Mouse (Mus musculus) ES-E14 (cell line): ENCODE measurements around the gene Nipal3.

ENCODE experiments used
- CHD2 ChIP-seq: IDR thresholded peaks from 2 replicates; pipeline ENCODE4 v1.6.1; 2014; ENCODE audit warnings: mild to moderate bottlenecking, low read depth, low read length, inconsistent platforms
- ZC3H11A ChIP-seq: IDR thresholded peaks from 2 replicates; pipeline ENCODE4 v1.6.1; 2012; ENCODE audit warnings: low read depth, mild to moderate bottlenecking, inconsistent platforms, low read length, borderline replicate concordance

DNA sequence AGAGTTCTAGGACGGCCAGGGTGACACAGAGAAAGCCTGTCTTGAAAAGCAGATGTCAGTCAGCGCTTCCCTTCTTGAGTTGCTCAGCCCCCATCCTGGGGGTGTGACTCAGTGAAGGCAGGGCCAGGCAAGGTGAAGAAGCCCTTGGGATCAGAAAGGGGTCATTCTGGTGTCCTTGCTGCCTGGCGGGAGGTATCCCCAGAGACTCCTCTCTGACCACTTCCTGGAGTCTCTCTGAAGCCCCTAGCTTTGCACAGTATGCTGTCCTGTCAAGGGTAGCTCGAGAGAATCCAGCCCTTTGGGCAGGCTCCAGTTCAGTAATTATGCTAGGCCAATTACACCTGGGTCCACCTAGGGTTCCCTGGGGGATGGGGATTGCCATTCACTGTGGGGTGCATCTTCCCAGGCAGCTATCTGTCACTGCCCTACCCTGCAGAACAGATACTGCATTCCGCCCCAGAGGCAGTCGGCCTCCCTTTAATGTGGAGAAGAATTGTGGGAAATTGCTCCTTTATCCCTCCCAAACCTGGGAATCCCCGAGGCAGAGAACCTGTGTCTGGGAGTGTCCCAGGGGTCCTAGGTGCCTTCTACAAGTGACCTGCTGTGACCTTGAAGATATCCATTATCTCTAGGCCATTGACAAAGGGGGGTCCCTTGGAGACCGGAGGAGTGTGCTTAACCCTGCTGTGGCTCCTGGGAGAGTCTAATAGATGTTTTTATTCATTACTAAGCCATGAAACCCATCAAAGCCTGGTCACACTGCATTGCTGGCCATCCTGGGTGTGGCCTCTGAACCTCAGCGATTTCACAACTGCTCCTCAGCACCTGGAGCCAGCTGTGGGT lies 37.2 kb upstream of the Nipal3 start:
- TF ChIP-seq CHD2 (no peak), ZC3H11A (no peak)
